Mouse (Mus musculus) forebrain, embryonic 14.5 days (tissue): ENCODE data around the gene Efna5. TPM values are rescaled to one million over a fixed set of nuclear protein-coding genes. Genes with fewer than 3 reads are reported as not detected.

Source experiments
- ATAC-seq: fragments of 200-750 bp; cut with Nextera tagmentation; 2 replicates; pipeline ENCODE4 v1.8.0; 2017; ENCODE audit warnings: mild to moderate bottlenecking, moderate library complexity
- DNase-seq: peaks from one replicate; pipeline ENCODE4 v3.0.0-alpha.2; 2015; ENCODE audit warnings: low spot score
- H3K27ac ChIP-seq: fragments of 300-500 bp; sonication (generic); 2 replicates; pipeline ENCODE4 v1.5.1; 2014; ENCODE audit warnings: low read depth, mild to moderate bottlenecking, control low read depth, low read length, moderate library complexity
- H3K27me3 ChIP-seq: fragments of 300-500 bp; sonication (generic); replicated peaks from 2 replicates; pipeline ENCODE4 v1.6.1; 2014; ENCODE audit warnings: low read length, control low read depth, mixed read lengths; ENCODE audit not compliant: control insufficient read depth, insufficient read depth
- H3K36me3 ChIP-seq: fragments of 300-500 bp; sonication (generic); 2 replicates; pipeline ENCODE4 v1.6.1; 2014; ENCODE audit warnings: low read length, control low read depth; ENCODE audit not compliant: control insufficient read depth, insufficient read depth
- H3K4me1 ChIP-seq: fragments of 300-500 bp; sonication (generic); 2 replicates; pipeline ENCODE4 v1.6.1; 2014; ENCODE audit warnings: antibody characterized with exemption, low read length, control low read depth; ENCODE audit not compliant: control insufficient read depth, insufficient read depth
- H3K4me2 ChIP-seq: fragments of 300-500 bp; sonication (generic); 2 replicates; pipeline ENCODE4 v1.6.1; 2014; ENCODE audit warnings: mild to moderate bottlenecking, control low read depth, low read length
- H3K4me3 ChIP-seq: fragments of 300-500 bp; sonication (generic); 2 replicates; pipeline ENCODE4 v1.5.1; 2014; ENCODE audit warnings: low read depth, low read length, control low read depth
- H3K9ac ChIP-seq: fragments of 300-500 bp; sonication (generic); 2 replicates; pipeline ENCODE4 v1.6.1; 2014; ENCODE audit warnings: mild to moderate bottlenecking, low read length, control low read depth, moderate library complexity
- H3K9me3 ChIP-seq: fragments of 300-500 bp; sonication (generic); replicated peaks from 2 replicates; pipeline ENCODE4 v1.6.1; 2016; ENCODE audit warnings: low read length, control low read depth, mixed read lengths; ENCODE audit not compliant: control insufficient read depth
- WGBS: fragments of 180-500 bp; shearing (Covaris S2); extraction: QIAGEN DNeasy Blood & Tissue Kit; methylation state at CpG from one replicate; pipeline ENCODE4 v1.1.7; 2014; 5-methylcytosine and 5-hydroxymethylcytosine counted together
- polyA plus RNA-seq: library from polyadenylated mRNA; unstranded; fragments of >200 nt; fragmentation: Nextera tagmentation; extraction: Ambion mirVana; gene quantifications from 2 replicates; pipeline ENCODE4 v1.2.1, GENCODE M21; 2014

The Efna5 gene
- polyA plus RNA-seq, 1 experiment from 2014 or later, result 18.8 TPM

- DNase-seq, result no peak
- WGBS, result 29% methylated on average over 3 of the region's 3 CpGs
- no peak for ATAC-seq
These were observed 18.1 kb downstream of the Efna5 start for GRCm38 (mm10) chr17:62863004-62863403.

GRCm38 (mm10) chr17:62862298-62862999 is 18.7 kb downstream of the Efna5 start:
- peak; percentile 62 for DNase-seq
- no peaks in the 10 kb centered on the region for H3K36me3 ChIP-seq

More at GRCm38 (mm10) chr17:62863004-62863403, 18.1 kb downstream of the Efna5 start:
- H3K9ac ChIP-seq, result no peak overlapping the region
- H3K27me3 ChIP-seq, result no peaks in the 10 kb centered on the region; the same call in 1 of the 2 replicates
- H3K9me3 ChIP-seq, result no peaks in the 10 kb centered on the region
- H3K27ac ChIP-seq, result no peak overlapping the region
- H3K4me3 ChIP-seq, result no peak overlapping the region
- H3K4me1 ChIP-seq, result peaks cover 8% of the 10 kb centered on the region
- H3K4me2 ChIP-seq, result no peak overlapping the region
- H3K36me3 ChIP-seq, result no peaks in the 10 kb centered on the region

GRCm38 (mm10) chr17:62857275-62857674 is 23.8 kb downstream of the Efna5 start:
- ATAC-seq (no peak), DNase-seq (no peak)
- no peaks in the 10 kb centered on the region for H3K27me3 ChIP-seq
- no peak overlapping the region for H3K4me2 ChIP-seq
- H3K36me3 ChIP-seq, result no peaks in the 10 kb centered on the region
- H3K9me3 ChIP-seq, result no peaks in the 10 kb centered on the region
- no peak overlapping the region for H3K4me3 ChIP-seq
- no peak overlapping the region for H3K27ac ChIP-seq
- peaks cover 10% of the 10 kb centered on the region for H3K4me1 ChIP-seq
- no peak overlapping the region for H3K9ac ChIP-seq
- WGBS, result 81% methylated on average over 8 of the region's 8 CpGs

More at GRCm38 (mm10) chr17:62862298-62862999, 18.7 kb downstream of the Efna5 start:
- Histone ChIP-seq H3K9me3 (no peaks in the 10 kb centered on the region), H3K27me3 (no peaks in the 10 kb centered on the region; the same call in 1 of the 2 replicates), H3K27ac (no peak overlapping the region; the same call in 1 of the 2 replicates), H3K9ac (peak overlapping the region; percentile 33; the same call in 1 of the 2 replicates), H3K4me1 (peaks cover 8% of the 10 kb centered on the region), H3K4me3 (no peak overlapping the region), H3K4me2 (peak overlapping the region; percentile 19; the same call in 1 of the 2 replicates)
- WGBS, result 36% methylated on average over 12 of the region's 12 CpGs
- ATAC-seq, result peak; percentile 82

GRCm38 (mm10) chr17:62853741-62854140 is 27.4 kb downstream of the Efna5 start:
- Histone ChIP-seq H3K9ac (no peak overlapping the region), H3K27ac (no peak overlapping the region)
- WGBS, result 3% methylated on average over 6 of the region's 6 CpGs

DNA sequence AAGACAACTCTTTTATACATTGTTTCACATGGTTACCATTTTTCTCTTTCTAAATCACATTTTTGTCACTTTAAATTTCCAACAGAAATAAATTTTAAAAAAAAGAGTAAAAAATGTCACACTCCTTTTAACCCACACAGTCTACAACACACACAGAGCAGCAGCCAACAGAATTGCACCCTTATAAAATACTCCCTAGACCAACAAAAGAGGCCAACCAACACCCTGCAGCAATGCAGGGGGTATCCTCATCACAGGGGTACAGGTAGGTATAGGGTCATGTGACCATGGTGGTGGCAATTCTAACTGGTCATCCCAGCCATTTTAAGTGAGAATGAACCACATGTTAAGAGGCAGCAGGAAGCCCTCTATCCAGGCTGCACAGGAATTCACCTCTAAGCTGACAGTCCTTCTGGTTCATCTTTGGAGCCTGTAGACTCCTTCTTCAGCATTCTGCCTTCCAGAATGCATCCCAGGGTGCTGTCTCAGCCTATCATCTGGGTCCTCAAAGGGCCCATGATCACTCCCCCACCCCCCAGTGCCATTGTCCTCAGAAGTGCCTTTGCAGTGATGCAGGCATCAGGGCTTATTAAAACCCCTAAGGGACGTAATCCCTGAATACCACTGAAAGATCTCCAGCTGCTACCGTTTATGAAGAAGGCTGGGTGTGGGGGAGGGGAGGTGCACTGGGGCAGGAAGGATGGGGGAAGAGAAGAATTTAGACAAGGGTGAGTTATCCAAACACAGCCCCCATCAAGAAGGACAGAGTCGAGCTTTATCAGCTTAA is 28.1 kb downstream of the Efna5 start:
- no peaks in the 10 kb centered on the region for H3K27me3 ChIP-seq
- no peaks in the 10 kb centered on the region for H3K9me3 ChIP-seq
- no peak overlapping the region for H3K4me3 ChIP-seq
- no peak overlapping the region for H3K27ac ChIP-seq
- H3K4me2 ChIP-seq, result peak overlapping the region; percentile 4; the same call in 1 of the 2 replicates
- DNase-seq (peak; percentile 44), ATAC-seq (peak; percentile 66)
- H3K4me1 ChIP-seq, result peaks cover 6% of the 10 kb centered on the region
- H3K36me3 ChIP-seq, result no peaks in the 10 kb centered on the region
- no peak overlapping the region for H3K9ac ChIP-seq
- 1% methylated on average over 3 of the region's 3 CpGs for WGBS

More at GRCm38 (mm10) chr17:62853741-62854140, 27.4 kb downstream of the Efna5 start:
- Histone ChIP-seq H3K4me2 (peak overlapping the region; percentile 4; the same call in 1 of the 2 replicates), H3K9me3 (no peaks in the 10 kb centered on the region), H3K36me3 (no peaks in the 10 kb centered on the region), H3K27me3 (no peaks in the 10 kb centered on the region), H3K4me1 (peaks cover 6% of the 10 kb centered on the region), H3K4me3 (no peak overlapping the region)
- DNase-seq, result no peak
- no peak for ATAC-seq

DNA sequence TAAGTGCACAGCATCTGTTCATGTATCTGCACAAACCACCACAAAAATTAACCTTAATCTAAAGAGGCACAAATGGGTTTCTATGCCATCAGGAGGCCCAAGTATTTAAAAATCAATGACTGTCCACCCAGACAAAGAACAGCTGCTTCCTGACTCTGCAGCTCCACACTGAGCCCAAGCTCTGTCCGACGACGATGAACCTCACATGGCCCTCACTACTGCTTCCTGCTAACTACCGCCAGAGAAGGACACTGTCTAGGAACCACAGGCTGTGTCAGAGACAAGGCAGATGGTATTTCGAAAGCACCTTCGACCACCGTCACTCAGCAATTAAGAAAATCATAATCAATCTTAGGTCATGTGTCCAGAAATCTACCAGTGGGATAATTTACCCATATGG is 29.8 kb downstream of the Efna5 start:
- no peak overlapping the region for H3K27ac ChIP-seq
- H3K4me1 ChIP-seq, result peaks cover 6% of the 10 kb centered on the region

DNA sequence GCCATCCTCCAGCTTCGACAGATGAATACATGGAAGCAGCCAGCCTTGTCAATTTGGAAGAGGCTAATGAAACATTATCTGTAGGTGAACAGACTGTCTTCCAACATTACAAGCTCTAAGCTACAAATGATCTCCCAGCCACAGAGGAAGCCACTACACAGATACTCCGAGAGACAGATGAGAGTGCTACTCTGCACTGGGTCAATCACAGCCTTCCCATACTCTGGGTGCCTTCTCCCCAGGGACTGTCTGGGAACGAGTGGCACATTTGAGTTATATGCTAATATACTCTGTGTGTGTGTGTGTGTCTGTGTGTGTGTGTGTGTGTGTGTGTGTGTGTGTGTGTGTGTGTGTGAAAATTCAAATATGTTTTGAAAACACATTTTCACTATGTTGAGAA is 30.5 kb downstream of the Efna5 start:
- ATAC-seq, result no peak
- Histone ChIP-seq H3K4me2 (no peak overlapping the region), H3K4me1 (peaks cover 6% of the 10 kb centered on the region), H3K36me3 (no peaks in the 10 kb centered on the region), H3K4me3 (no peak overlapping the region), H3K9me3 (no peaks in the 10 kb centered on the region), H3K27me3 (no peaks in the 10 kb centered on the region), H3K27ac (no peak overlapping the region), H3K9ac (no peak overlapping the region)
- DNase-seq, result no peak
- 51% methylated on average over 3 of the region's 3 CpGs for WGBS

More for the DNA sequence above, 29.8 kb downstream of the Efna5 start:
- Histone ChIP-seq H3K27me3 (no peaks in the 10 kb centered on the region), H3K9me3 (no peaks in the 10 kb centered on the region), H3K9ac (no peak overlapping the region), H3K4me3 (no peak overlapping the region), H3K36me3 (no peaks in the 10 kb centered on the region), H3K4me2 (no peak overlapping the region)
- no peak for DNase-seq
- 59% methylated on average over 7 of the region's 7 CpGs for WGBS
- ATAC-seq, result no peak

DNA sequence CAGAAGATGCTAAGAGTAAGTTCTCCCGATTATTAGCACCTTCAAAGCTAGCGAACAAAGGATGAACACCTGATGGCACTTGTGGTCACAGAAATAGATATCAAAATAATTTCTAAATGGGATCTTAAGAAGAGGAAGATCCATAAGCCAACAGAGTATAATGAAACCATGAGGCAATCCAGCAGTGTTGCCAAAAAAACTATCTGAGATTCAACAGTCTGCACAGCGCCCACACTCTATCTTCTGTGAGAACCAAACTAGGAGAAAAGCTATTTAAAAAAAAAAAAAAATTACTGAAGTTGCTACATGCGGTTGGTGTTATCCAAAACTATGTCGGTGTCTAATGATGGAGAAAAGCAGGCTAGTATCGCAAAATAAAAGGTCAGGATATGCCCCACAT is 31.4 kb downstream of the Efna5 start:
- Histone ChIP-seq H3K36me3 (no peaks in the 10 kb centered on the region), H3K4me2 (no peak overlapping the region), H3K27ac (no peak overlapping the region), H3K4me3 (no peak overlapping the region), H3K27me3 (no peaks in the 10 kb centered on the region), H3K9me3 (no peaks in the 10 kb centered on the region), H3K4me1 (peaks cover 6% of the 10 kb centered on the region), H3K9ac (no peak overlapping the region)
- DNase-seq, result no peak
- WGBS, result 93% methylated on average over 6 of the region's 6 CpGs
- no peak for ATAC-seq
